Mouse (Mus musculus) embryonic fibroblast, embryonic 13.5 days (primary cell): ENCODE data around the gene Elovl6.

Experiments
- CTCF ChIP-seq: IDR thresholded peaks from 2 replicates; pipeline ENCODE4 v1.5.1; 2011; ENCODE audit warnings: mild to moderate bottlenecking, control low read depth, low read length, moderate library complexity, borderline replicate concordance; ENCODE audit not compliant: insufficient read depth
- POLR2A ChIP-seq: IDR thresholded peaks from 2 replicates; pipeline ENCODE4 v1.6.1; 2011; ENCODE audit warnings: low read depth, mild to moderate bottlenecking, control low read depth, low read length, moderate library complexity

DNA sequence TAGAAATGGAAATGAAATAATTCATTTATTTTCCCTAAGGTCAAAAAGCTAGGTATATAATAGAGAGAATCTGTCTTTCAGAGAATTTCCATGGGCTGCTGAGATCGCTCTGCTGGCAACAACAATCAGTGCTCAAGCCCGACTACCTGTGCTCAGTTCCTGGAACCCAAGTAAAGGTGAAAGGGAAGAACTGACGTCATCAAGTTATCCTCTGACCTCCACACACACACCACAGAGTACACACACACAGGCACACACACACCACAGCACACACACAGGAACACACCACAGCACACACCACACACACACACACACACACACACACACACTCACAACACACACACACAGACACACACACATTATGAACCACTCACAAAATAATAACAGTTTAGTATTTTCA, 5.1 kb upstream of the Elovl6 start:
- TF ChIP-seq POLR2A: no peak
- no peak for TF ChIP-seq CTCF
